Mouse (Mus musculus) left cerebral cortex, adult 2 months (tissue): ENCODE results near the gene Ccl22. TPM values are rescaled to one million over a fixed set of nuclear protein-coding genes. Genes with fewer than 3 reads are reported as not detected.

Experiments
- DNase-seq, 2 experiments: peaks; one replicate each; pipeline ENCODE4 v3.0.0; 2021 to 2022; ENCODE audit warnings: low spot score in 2 of 2, mixed read lengths in 1 of 2; ENCODE audit errors: extremely low spot score in 1 of 2
- H3K27ac ChIP-seq: fragments of 200-600 bp; 2 replicates; pipeline ENCODE4 v1.8.1; 2022
- H3K4me3 ChIP-seq: fragments of 200-600 bp; 2 replicates; pipeline ENCODE4 v1.8.1; 2022
- CTCF ChIP-seq: fragments of 200-600 bp; IDR thresholded peaks from 2 replicates; pipeline ENCODE4 v1.8.1; 2022; ENCODE audit warnings: antibody characterized with exemption, mild to moderate bottlenecking, moderate library complexity
- intact Hi-C: fragments of 180-260 bp; cut with DNase I; formaldehyde crosslinking; loops from one replicate; pipeline ENCODE4 v1.15.1; 2025
- total RNA-seq, 2 experiments: library from RNA; stranded (reverse); gene quantifications; 2 replicates each; pipeline ENCODE4 v1.2.3; 2021

Gene Ccl22
- total RNA-seq, 2 experiments from 2014 or later = 0.14 TPM; not detected in 1

DNA sequence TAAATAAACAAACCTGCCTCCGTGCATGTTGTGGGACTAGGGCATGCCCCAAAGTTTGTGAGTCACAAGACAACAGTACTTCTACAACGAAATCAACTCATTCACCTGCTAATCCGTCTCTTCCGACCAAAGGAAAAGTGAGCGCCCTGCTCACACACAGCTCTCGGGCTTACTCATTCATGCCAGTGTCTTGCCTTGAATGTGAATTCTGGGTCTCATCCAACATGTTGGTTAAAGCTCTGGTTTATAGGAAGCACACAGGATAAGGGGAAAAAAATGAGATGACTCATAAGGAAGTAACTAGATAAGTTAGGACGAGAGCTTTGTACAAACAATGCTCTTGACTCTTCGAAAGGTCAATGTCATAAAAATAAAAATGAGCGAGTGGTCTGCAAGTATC is 21.6 kb downstream of the Ccl22 start:
- intact Hi-C loops = no loop called here
- DNase-seq = no peak
- Histone ChIP-seq H3K27ac (no peak overlapping the region), H3K4me3 (no peak overlapping the region)
- TF ChIP-seq CTCF = no peak

GRCm38 (mm10) chr8:94770945-94771344 is 25.6 kb downstream of the Ccl22 start:
- Histone ChIP-seq H3K27ac (peak overlapping the region; percentile 99; the same call in 1 of the 2 replicates), H3K4me3 (no peak overlapping the region)
- intact Hi-C loops = no loop called here
- DNase-seq = peak in 1 of 2 experiments; percentile 17
- TF ChIP-seq CTCF = no peak

DNA sequence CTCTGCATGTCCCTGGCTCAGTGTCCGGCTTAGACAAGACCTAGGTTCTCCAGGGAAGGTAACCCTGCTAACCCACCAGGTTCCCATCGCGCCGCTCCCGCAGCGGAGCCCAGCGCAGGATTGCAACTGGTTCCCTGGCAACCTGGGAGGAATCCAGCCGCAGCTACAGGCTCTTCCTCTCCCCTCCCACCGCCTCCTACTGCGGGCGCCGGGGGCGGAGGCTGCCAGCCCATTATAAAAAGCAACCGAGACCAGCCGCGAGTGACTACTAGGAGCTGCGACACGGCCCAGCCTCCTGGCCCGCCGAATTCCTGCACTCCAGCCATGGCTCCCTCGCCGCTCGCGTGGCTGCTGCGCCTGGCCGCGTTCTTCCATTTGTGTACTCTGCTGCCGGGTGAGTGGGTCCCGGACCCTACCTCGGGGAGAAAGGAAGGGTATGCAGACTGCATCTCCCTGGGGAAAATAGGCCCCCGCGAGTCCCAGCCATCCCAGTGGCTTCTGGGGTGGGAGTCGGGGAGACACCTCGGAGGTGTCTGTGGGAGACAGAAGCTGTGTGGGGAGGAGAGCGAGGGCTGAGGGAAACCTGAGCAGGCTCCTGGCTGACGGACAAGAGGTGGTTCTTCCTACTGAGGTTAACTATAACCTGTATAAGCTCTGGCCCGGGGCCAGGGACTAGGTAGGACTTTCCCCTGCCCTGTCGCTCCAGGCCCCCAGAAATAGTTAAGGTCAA is 26.7 kb downstream of the Ccl22 start, which contains the start of gene Cx3cl1:
Gene Cx3cl1, plus strand, starts transcription at position 69 of the 730 bp plus-strand sequence.
- Histone ChIP-seq H3K27ac (peak within 1 kb of the TSS; percentile 99), H3K4me3 (peak within 1 kb of the TSS; percentile 96)
- intact Hi-C loops = loop anchor here (1.0 to 2.0 kb wide), 2 partner anchors 41 to 68 kb away; no protein-coding TSS in a partner anchor
- peak; percentile 92 for DNase-seq
- no peak for TF ChIP-seq CTCF

GRCm38 (mm10) chr8:94773048-94773447 is 27.7 kb downstream of the Ccl22 start:
- DNase-seq = peak; percentile 41 to 47
- peak overlapping the region; percentile 99 for H3K27ac ChIP-seq
- intact Hi-C loops = loop anchor here (2.0 kb wide), 1 partner anchor 40 kb away; no protein-coding TSS in a partner anchor
- no peak for TF ChIP-seq CTCF
- peak overlapping the region; percentile 96 for H3K4me3 ChIP-seq

DNA sequence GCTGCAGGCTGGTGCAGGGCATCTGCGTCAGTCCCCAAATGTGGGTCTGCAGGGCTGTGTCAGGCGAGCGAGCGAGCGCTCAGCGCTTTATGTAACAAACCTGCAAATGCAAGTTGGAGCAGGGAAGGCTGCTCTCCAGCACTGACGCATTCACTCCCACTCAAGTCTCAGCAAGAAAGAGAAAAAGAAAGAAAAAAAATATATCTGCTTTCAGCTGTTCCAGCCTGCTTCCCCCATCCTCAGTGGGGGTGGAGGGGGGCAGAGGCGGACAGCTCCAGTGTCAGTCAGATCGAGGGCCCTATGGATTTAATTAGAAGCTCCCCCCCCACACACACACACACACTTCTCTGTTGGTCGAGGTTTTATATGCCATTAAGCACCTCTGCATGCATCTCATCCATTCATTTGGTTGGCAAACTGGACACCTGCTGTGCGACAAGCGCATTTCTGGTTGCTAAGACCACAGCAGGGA is 28.3 kb downstream of the Ccl22 start:
- intact Hi-C loops = loop anchor here (2.0 kb wide), 1 partner anchor 39 kb away; no protein-coding TSS in a partner anchor
- peak; percentile 72 to 77 for DNase-seq
- TF ChIP-seq CTCF = no peak

DNA sequence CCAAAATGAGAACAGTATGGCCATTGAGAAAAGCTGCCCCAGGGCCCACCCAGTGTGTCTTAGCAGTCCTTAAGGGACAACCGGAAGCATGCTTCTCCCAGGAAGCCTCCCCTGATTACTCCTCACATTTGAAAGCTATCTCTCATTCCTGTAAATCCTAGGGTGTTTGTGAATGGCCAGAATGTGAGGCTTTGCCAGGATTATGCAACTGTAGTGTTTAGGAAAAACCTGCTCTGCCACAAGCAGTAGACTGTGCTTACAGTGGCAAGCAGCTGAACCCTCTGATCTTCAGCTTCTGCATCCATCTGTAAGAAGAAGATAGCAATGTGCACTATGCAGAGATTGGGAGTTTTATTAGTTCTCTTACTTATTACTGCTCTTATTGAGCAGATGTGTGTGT is 29.2 kb downstream of the Ccl22 start:
- H3K4me3 ChIP-seq = peak overlapping the region; percentile 96

More for the DNA sequence above, 28.3 kb downstream of the Ccl22 start:
- Histone ChIP-seq H3K4me3 (peak overlapping the region; percentile 96), H3K27ac (peak overlapping the region; percentile 99)

DNA sequence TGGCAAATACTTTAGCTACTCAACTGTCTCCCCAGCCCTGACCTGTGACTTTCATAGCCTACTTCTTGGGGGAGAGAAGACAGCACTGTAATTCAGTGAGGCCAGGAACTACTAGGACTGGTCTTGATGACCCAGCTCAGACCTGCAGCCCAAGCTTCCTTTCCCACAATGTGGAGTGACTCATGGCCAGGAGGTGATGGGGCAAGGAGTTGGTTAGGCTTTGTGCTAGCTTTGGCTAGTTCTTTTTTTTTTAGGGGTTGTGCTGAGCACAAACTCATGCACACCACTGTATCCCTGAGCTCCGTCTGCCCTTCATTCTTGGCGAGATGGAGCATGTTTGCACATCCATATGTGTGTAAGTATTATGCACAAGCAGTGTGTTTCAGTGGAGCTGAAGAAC is 31.0 kb downstream of the Ccl22 start:
- intact Hi-C loops = no loop called here
- DNase-seq = no peak
- Histone ChIP-seq H3K4me3 (peak overlapping the region; percentile 96), H3K27ac (no peak overlapping the region)
- TF ChIP-seq CTCF = no peak

More for the DNA sequence above, 29.2 kb downstream of the Ccl22 start:
- DNase-seq = no peak
- intact Hi-C loops = no loop called here
- H3K27ac ChIP-seq = peak overlapping the region; percentile 99
- TF ChIP-seq CTCF = no peak

- Histone ChIP-seq H3K27ac (peak overlapping the region; percentile 51; the same call in 1 of the 2 replicates), H3K4me3 (peak overlapping the region; percentile 13; the same call in 1 of the 2 replicates)
- TF ChIP-seq CTCF = no peak
- intact Hi-C loops = no loop called here
- no peak for DNase-seq
These were observed 32.6 kb downstream of the Ccl22 start for GRCm38 (mm10) chr8:94778036-94778435.

GRCm38 (mm10) chr8:94778473-94778872 is 33.1 kb downstream of the Ccl22 start:
- DNase-seq = no peak
- Histone ChIP-seq H3K27ac (peak overlapping the region; percentile 51; the same call in 1 of the 2 replicates), H3K4me3 (peak overlapping the region; percentile 9; the same call in 1 of the 2 replicates)
- TF ChIP-seq CTCF = no peak
- intact Hi-C loops = no loop called here

GRCm38 (mm10) chr8:94778895-94779533 is 33.6 kb downstream of the Ccl22 start:
- no peak for TF ChIP-seq CTCF
- Histone ChIP-seq H3K27ac (0 out of 2 replicates have a peak overlapping the region, but pooled peaks have one; percentile 51), H3K4me3 (peak overlapping the region; percentile 9; the same call in 1 of the 2 replicates)
- intact Hi-C loops = no loop called here
- no peak for DNase-seq

- no peak overlapping the region for H3K27ac ChIP-seq
- no peak overlapping the region for H3K4me3 ChIP-seq
- no peak for DNase-seq
- intact Hi-C loops = no loop called here
- no peak for TF ChIP-seq CTCF
These were observed 34.3 kb downstream of the Ccl22 start for GRCm38 (mm10) chr8:94779534-94780294.
